Mouse (Mus musculus) cerebellum, postnatal 4 days (tissue): ENCODE data around the gene Olfr805.

ENCODE experiments used
- DNase-seq, 2 experiments: peaks; one replicate each; pipeline ENCODE4 v3.0.0; 2022; ENCODE audit warnings: low spot score in 2 of 2, mixed read lengths in 1 of 2

Gene Olfr805

DNA sequence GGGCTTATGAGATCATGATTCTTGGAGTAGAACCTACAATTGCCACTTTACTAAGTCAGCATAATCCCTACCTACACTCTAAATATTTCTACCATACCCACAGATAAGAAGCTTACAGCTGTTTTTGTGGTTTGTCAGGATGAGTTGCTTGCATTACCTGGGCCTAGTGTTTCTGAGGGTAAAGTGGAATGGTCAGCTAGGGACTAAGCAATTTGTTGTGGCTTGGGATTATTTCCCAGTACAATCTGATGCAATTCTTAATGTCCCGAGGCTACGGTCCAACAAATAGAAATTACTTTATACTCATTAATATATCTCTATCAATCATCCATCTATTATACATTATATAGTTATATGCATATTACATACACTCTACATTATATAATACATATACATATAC is at the start of gene Olfr805:
Gene Olfr805, minus strand, starts transcription at position 101 of the 400 bp plus-strand sequence.
- no peak for DNase-seq

DNA sequence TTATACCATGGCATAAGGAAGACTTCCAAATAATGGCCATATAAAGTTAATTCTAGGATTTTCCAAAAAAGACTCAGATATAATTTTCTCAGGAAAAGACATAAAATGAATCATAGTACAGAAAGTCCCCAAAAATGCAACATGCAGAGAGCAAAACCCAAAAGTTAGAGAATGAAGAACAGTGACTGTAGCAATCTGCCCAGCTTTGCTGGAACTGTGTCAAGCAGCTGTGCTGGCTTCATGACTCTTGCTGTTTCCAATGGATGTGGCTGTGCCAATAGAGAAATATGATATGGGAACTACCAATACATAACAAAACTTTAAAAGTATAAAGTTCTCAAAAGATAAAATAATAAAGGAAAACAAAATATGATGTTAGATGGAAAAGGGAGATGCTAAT is 48.9 kb upstream of the Olfr805 start:
- DNase-seq = no peak

DNA sequence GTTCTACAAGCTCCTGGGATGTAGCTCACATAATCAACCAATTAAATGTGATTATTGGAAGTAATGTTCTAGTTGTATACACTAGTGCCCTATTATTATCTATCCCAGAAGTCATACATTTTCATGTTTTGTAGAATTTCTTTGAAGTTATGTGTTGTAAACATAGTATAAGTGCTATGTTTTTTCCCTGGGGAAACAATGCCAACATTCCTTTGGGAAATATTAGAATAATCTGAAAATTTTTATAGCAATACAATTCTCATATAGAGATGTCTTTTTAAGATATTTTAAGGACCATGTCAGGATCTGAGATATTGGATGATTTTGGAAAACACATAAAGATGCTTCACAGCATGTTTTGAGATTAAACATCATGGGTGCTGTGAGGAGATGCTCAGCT is 45.2 kb upstream of the Olfr805 start, which contains the start of gene Olfr809:
Gene Olfr809, plus strand, starts transcription at position 301 of the 400 bp plus-strand sequence.
- no peak for DNase-seq

DNA sequence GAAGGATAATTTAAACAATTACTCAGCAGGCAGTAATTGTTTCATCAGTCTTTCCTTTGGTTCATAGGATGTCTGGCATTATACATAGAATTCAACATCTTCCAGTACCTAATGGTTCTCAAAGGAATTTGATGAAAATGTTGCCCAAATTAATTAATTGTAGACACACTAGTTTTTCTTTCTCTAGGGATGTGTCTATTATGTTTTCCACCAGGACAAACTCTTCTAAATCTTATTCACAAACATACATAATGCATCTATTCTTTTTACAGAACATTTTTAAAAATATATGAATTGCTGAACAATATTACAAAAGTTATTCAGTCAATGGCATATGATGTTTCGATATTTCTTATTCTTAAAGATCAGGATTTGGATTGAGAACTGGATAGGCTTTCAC is 36.0 kb upstream of the Olfr805 start, which contains the start of gene Olfr808:
Gene Olfr808, plus strand, starts transcription at position 301 of the 400 bp plus-strand sequence.
- DNase-seq = no peak

DNA sequence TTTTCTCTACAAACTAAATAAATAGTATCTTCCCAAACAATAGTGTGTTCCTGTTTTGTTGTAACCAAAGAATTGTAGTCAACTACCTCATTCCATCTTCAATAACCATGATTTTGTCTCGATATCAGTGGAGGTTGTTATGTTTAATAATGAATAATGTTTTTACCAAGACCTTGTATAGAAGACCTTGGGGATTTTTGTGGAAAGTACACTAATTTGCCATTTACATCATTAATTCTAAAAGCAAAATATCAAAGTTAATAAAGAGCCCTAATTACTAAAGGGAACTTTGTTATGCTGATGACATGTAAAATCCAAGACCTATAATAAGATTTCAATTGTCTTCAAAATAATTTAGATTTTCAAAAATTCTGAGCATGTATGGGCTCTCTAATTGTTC is 28.5 kb upstream of the Olfr805 start, which contains the start of gene Olfr807:
Gene Olfr807, minus strand, starts transcription at position 101 of the 400 bp plus-strand sequence.
- DNase-seq = no peak

DNA sequence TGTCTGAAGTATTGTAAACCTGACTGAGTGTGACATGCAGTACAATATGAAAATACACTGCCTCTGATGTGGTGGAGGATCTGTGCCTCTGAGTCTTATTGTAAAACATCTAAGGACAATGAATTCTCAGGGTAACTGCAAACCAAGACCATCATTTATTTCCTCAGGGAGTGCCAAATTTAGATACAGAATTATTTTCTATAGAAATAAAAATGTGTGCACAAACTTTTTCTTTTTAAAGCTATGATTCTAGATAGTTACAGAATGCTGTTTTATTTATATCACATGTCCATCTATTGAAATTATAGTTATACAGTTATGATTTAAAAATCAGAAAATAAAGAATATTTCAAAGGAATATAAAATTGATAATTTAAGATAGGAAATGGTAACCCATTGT is 12.6 kb upstream of the Olfr805 start, which contains the start of gene Olfr806:
Gene Olfr806, minus strand, starts transcription at position 101 of the 400 bp plus-strand sequence.
- no peak for DNase-seq

DNA sequence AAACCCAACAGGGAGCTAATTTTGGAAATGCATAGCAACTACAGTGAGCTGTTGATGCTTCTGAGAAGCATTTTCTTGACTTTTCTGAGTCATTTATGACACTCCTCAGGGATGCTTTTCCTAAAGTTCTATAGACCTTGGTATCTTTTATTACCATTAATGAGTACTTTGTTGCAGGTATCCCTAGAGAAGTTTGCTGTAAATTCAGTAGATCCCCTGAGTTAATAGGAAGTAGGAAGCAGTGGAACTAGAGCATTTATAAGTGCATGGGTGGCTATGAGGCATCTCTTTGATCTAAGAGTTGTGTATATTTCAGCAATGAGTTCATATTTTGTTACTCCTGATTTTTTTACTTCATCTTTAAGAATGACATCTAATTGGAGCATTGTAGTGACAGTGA is 26.3 kb downstream of the Olfr805 start, which contains the start of gene Olfr804:
Gene Olfr804, plus strand, starts transcription at position 301 of the 400 bp plus-strand sequence.
- no peak for DNase-seq

DNA sequence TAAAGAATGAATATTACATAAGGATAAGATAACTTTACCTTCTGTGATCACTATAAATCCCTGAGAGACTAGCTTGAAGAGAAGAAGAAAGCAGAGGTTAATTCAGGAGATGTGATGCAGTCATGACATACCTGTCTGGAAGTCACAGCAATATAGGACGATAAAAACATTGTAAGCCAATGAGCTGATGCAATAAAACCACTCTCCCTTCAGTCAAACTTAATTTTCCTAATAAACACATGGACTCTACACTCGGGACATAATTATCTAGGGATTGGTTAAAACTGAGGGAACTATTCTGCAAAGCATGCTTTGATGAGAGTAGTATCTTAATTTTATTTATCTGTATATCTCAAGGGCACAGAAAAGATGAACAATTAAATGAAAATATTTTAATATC is 35.0 kb downstream of the Olfr805 start, which contains the start of gene Olfr803:
Gene Olfr803, minus strand, starts transcription at position 101 of the 400 bp plus-strand sequence.
- DNase-seq = no peak

DNA sequence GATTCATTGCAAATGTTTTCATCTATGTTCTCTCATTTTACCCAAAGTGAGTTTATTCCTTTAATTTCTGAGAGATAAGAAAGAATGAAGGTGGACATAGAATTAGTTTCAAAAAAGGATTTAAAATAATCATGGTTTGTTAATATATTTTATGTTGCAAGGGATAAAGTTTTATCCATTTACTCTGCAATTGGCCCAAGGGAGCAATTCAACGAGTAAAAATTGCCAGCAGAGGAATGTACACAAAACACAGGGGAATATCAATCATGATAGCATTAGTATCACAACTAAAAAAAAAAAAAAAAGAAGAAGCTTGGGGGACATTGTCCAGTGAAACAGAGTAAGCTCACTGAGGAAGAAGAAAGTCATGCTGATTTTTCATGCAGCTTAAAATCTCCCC is 41.1 kb downstream of the Olfr805 start, which contains the start of gene Olfr802:
Gene Olfr802, minus strand, starts transcription at position 101 of the 400 bp plus-strand sequence.
- DNase-seq = no peak

DNA sequence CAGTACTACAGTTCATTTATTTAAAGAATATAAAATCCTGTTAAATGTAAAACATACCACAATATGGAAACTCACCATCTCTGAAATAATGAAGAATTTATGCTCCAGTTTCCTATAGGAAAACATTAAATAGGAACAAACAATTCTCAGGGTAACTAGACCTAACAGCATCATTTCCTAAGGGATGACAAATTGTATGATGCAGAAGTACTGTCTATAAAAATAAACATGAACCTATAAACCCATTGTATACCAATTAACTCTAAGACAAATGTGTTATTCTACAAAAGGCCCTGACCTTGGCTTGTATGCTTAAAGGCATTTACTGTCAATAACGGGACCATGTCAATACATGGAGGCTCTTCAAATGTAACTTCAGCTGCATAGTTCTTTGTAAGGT is 55.4 kb downstream of the Olfr805 start, which contains the start of gene Olfr801:
Gene Olfr801, minus strand, starts transcription at position 101 of the 400 bp plus-strand sequence.
- no peak for DNase-seq
